Mouse (Mus musculus) limb, embryonic 13.5 days (tissue): ENCODE results near the gene Mphosph6. TPM values are rescaled to one million over a fixed set of nuclear protein-coding genes. Genes with fewer than 3 reads are reported as not detected.

Source experiments
- ATAC-seq: fragments of 200-750 bp; cut with Nextera tagmentation; 2 replicates; pipeline ENCODE4 v1.8.0; 2017; ENCODE audit warnings: low read depth, moderate number of reproducible peaks, moderate TSS enrichment; ENCODE audit not compliant: low FRiP score
- H3K27ac ChIP-seq: fragments of 300-500 bp; sonication (generic); 2 replicates; pipeline ENCODE4 v1.5.1; 2015; ENCODE audit warnings: inconsistent platforms, mild to moderate bottlenecking, moderate library complexity
- H3K27me3 ChIP-seq: fragments of 300-500 bp; sonication (generic); 2 replicates; pipeline ENCODE4 v1.6.1; 2015; ENCODE audit warnings: mild to moderate bottlenecking, inconsistent platforms
- H3K36me3 ChIP-seq: fragments of 300-500 bp; sonication (generic); 2 replicates; pipeline ENCODE4 v1.6.1; 2015; ENCODE audit warnings: inconsistent platforms, mild to moderate bottlenecking, moderate library complexity
- H3K4me1 ChIP-seq: fragments of 300-500 bp; sonication (generic); 2 replicates; pipeline ENCODE4 v1.6.1; 2015; ENCODE audit warnings: inconsistent platforms
- H3K4me2 ChIP-seq: fragments of 300-500 bp; sonication (generic); replicated peaks from 2 replicates; pipeline ENCODE4 v1.6.1; 2015; ENCODE audit warnings: inconsistent platforms, mild to moderate bottlenecking, moderate library complexity
- H3K4me3 ChIP-seq: fragments of 300-500 bp; sonication (generic); 2 replicates; pipeline ENCODE4 v1.5.1; 2015; ENCODE audit warnings: moderate library complexity, mild to moderate bottlenecking, inconsistent platforms
- H3K9ac ChIP-seq: fragments of 300-500 bp; sonication (generic); 2 replicates; pipeline ENCODE4 v1.6.1; 2015; ENCODE audit warnings: mild to moderate bottlenecking, inconsistent platforms
- H3K9me3 ChIP-seq: fragments of 300-500 bp; sonication (generic); 2 replicates; pipeline ENCODE4 v1.6.1; 2016; ENCODE audit warnings: inconsistent platforms
- WGBS: fragments of 180-500 bp; shearing (Covaris S2); methylation state at CpG from one replicate; pipeline ENCODE4 v1.1.7; 2015; 5-methylcytosine and 5-hydroxymethylcytosine counted together
- polyA plus RNA-seq: library from polyadenylated mRNA; unstranded; fragments of >200 nt; fragmentation: Nextera tagmentation; extraction: Ambion mirVana; gene quantifications from 2 replicates; pipeline ENCODE4 v1.2.1, GENCODE M21; 2015

Gene Mphosph6
- polyA plus RNA-seq, 1 experiment from 2014 or later, result 65.0 TPM

GRCm38 (mm10) chr8:117764625-117765024 lies 37.1 kb downstream of the Mphosph6 start:
- Histone ChIP-seq H3K27me3 (no peaks in the 10 kb centered on the region), H3K4me1 (no peaks in the 10 kb centered on the region), H3K4me2 (no peak overlapping the region), H3K4me3 (no peak overlapping the region), H3K27ac (no peak overlapping the region), H3K36me3 (no peaks in the 10 kb centered on the region), H3K9me3 (no peaks in the 10 kb centered on the region), H3K9ac (no peak overlapping the region)
- WGBS, result 43% methylated on average over 4 of the region's 4 CpGs
- no peak for ATAC-seq

GRCm38 (mm10) chr8:117762776-117763175 lies 39.0 kb downstream of the Mphosph6 start:
- Histone ChIP-seq H3K36me3 (no peaks in the 10 kb centered on the region), H3K4me2 (no peak overlapping the region), H3K4me1 (no peaks in the 10 kb centered on the region), H3K9me3 (no peaks in the 10 kb centered on the region), H3K27me3 (no peaks in the 10 kb centered on the region), H3K27ac (no peak overlapping the region), H3K9ac (no peak overlapping the region), H3K4me3 (no peak overlapping the region)
- no peak for ATAC-seq
- WGBS, result 83% methylated on average over 6 of the region's 6 CpGs

- H3K27ac ChIP-seq, result no peak overlapping the region
- no peak overlapping the region for H3K9ac ChIP-seq
- 80% methylated on average over 11 of the region's 11 CpGs for WGBS
- no peak overlapping the region for H3K4me2 ChIP-seq
- H3K9me3 ChIP-seq, result no peaks in the 10 kb centered on the region
- no peaks in the 10 kb centered on the region for H3K27me3 ChIP-seq
- no peaks in the 10 kb centered on the region for H3K36me3 ChIP-seq
- no peak for ATAC-seq
- no peaks in the 10 kb centered on the region for H3K4me1 ChIP-seq
- H3K4me3 ChIP-seq, result no peak overlapping the region
Measured at GRCm38 (mm10) chr8:117757900-117758299, 43.8 kb downstream of the Mphosph6 start.

GRCm38 (mm10) chr8:117749436-117749835 lies 52.3 kb downstream of the Mphosph6 start:
- 26% methylated on average over 2 of the region's 2 CpGs for WGBS
- Histone ChIP-seq H3K9me3 (no peaks in the 10 kb centered on the region), H3K36me3 (no peaks in the 10 kb centered on the region), H3K27me3 (no peaks in the 10 kb centered on the region), H3K4me1 (no peaks in the 10 kb centered on the region), H3K4me2 (no peak overlapping the region), H3K27ac (no peak overlapping the region), H3K4me3 (no peak overlapping the region), H3K9ac (no peak overlapping the region)
- ATAC-seq, result no peak

- ATAC-seq, result no peak
- Histone ChIP-seq H3K4me2 (no peak overlapping the region), H3K27ac (no peak overlapping the region), H3K9me3 (no peaks in the 10 kb centered on the region), H3K36me3 (no peaks in the 10 kb centered on the region), H3K9ac (no peak overlapping the region), H3K4me1 (no peaks in the 10 kb centered on the region), H3K4me3 (no peak overlapping the region), H3K27me3 (no peaks in the 10 kb centered on the region)
- WGBS, result 74% methylated on average over 9 of the region's 9 CpGs
Measured at GRCm38 (mm10) chr8:117747886-117748730, 53.6 kb downstream of the Mphosph6 start.

- Histone ChIP-seq H3K4me1 (no peaks in the 10 kb centered on the region), H3K27me3 (no peaks in the 10 kb centered on the region), H3K27ac (no peak overlapping the region), H3K4me3 (no peak overlapping the region), H3K36me3 (no peaks in the 10 kb centered on the region), H3K4me2 (no peak overlapping the region), H3K9ac (no peak overlapping the region), H3K9me3 (no peaks in the 10 kb centered on the region)
- ATAC-seq, result no peak
- WGBS, result 30% methylated on average over 2 of the region's 2 CpGs
Measured at GRCm38 (mm10) chr8:117747428-117747827, 54.3 kb downstream of the Mphosph6 start.

GRCm38 (mm10) chr8:117746651-117747050 lies 55.1 kb downstream of the Mphosph6 start:
- no peak for ATAC-seq
- Histone ChIP-seq H3K4me3 (no peak overlapping the region), H3K9ac (no peak overlapping the region), H3K27ac (no peak overlapping the region), H3K4me1 (no peaks in the 10 kb centered on the region), H3K27me3 (no peaks in the 10 kb centered on the region), H3K36me3 (no peaks in the 10 kb centered on the region), H3K4me2 (no peak overlapping the region), H3K9me3 (no peaks in the 10 kb centered on the region)
- 90% methylated on average over 5 of the region's 5 CpGs for WGBS

GRCm38 (mm10) chr8:117742431-117743012 lies 59.2 kb downstream of the Mphosph6 start:
- Histone ChIP-seq H3K4me2 (no peak overlapping the region), H3K27me3 (no peaks in the 10 kb centered on the region), H3K9me3 (no peaks in the 10 kb centered on the region), H3K4me3 (no peak overlapping the region), H3K27ac (no peak overlapping the region), H3K4me1 (no peaks in the 10 kb centered on the region), H3K36me3 (no peaks in the 10 kb centered on the region), H3K9ac (no peak overlapping the region)
- 84% methylated on average over 15 of the region's 15 CpGs for WGBS
- no peak for ATAC-seq

Other genes starting within 250 kb of the Mphosph6 start
- 1.5 and 1.9 TPM in 2 replicates for gene Sdr42e1, start 128.3 kb downstream of the Mphosph6 start, polyA plus RNA-seq
- 0.19 TPM in 1 of 2 replicates, not detected in the other for gene Hsd17b2, start 100.0 kb downstream of the Mphosph6 start, polyA plus RNA-seq